Mouse (Mus musculus): ENCODE measurements around the gene Sulf2. TPM values are rescaled to one million over a fixed set of nuclear protein-coding genes. Genes with fewer than 3 reads are reported as not detected.
A peak's percentile ranks its signal among the peaks of the same experiment; 100 is the strongest.

Gene Sulf2
- polyA plus RNA-seq, 1 experiment from 2014 or later: 73.6 TPM

GRCm38 (mm10) chr2:166154749-166155453, 562 bp downstream of the Sulf2 start:
- Histone ChIP-seq H3K36me3 (ENCODE audit: control insufficient read depth, insufficient read depth, low read length) (no peaks in the 10 kb centered on the region), H3K27me3 (replicated peaks; ENCODE audit: control insufficient read depth, insufficient read depth, low read length) (0 out of 2 replicates have a peak, but pooled peaks cover 3% of the 10 kb centered on the region), H3K9me3 (ENCODE audit: control insufficient read depth, low read length) (no peaks in the 10 kb centered on the region), H3K4me1 (ENCODE audit: control insufficient read depth, insufficient read depth, low read depth, low read length) (peaks cover 36% of the 10 kb centered on the region), H3K4me2 (ENCODE audit: low read length) (peak overlapping the region; percentile 88), H3K27ac (ENCODE audit: low read depth, low read length) (peak overlapping the region; percentile 70), H3K9ac (ENCODE audit: low read depth, low read length) (peak overlapping the region; percentile 77), H3K4me3 (ENCODE audit: low read length) (peak overlapping the region; percentile 67)
- peak; percentile 66 for ATAC-seq
- under 1% methylated on average over 58 of the region's 95 CpGs for WGBS

GRCm38 (mm10) chr2:166153891-166154711, 1.4 kb downstream of the Sulf2 start:
- Histone ChIP-seq H3K27me3 (replicated peaks; ENCODE audit: control insufficient read depth, insufficient read depth, low read length) (0 out of 2 replicates have a peak, but pooled peaks cover 3% of the 10 kb centered on the region), H3K36me3 (ENCODE audit: control insufficient read depth, insufficient read depth, low read length) (no peaks in the 10 kb centered on the region), H3K4me2 (ENCODE audit: low read length) (peak overlapping the region; percentile 88), H3K4me3 (ENCODE audit: low read length) (peak overlapping the region; percentile 67), H3K9ac (ENCODE audit: low read depth, low read length) (peak overlapping the region; percentile 77), H3K27ac (ENCODE audit: low read depth, low read length) (peak overlapping the region; percentile 70), H3K9me3 (ENCODE audit: control insufficient read depth, low read length) (no peaks in the 10 kb centered on the region), H3K4me1 (ENCODE audit: control insufficient read depth, insufficient read depth, low read depth, low read length) (peaks cover 36% of the 10 kb centered on the region)
- ATAC-seq: 0 out of 2 replicates have a peak, but pooled peaks have one; percentile 4
- WGBS: under 1% methylated on average over 50 of the region's 51 CpGs

GRCm38 (mm10) chr2:166153399-166153793, 2.1 kb downstream of the Sulf2 start:
- WGBS: 35% methylated on average over 3 of the region's 3 CpGs
- no peaks in the 10 kb centered on the region for H3K36me3 ChIP-seq (ENCODE audit: control insufficient read depth, insufficient read depth, low read length)
- ATAC-seq: no peak
- peak overlapping the region; percentile 88 for H3K4me2 ChIP-seq (ENCODE audit: low read length)
- H3K9ac ChIP-seq (ENCODE audit: low read depth, low read length): peak overlapping the region; percentile 32
- H3K27ac ChIP-seq (ENCODE audit: low read depth, low read length): no peak overlapping the region
- peak overlapping the region; percentile 67 for H3K4me3 ChIP-seq (ENCODE audit: low read length)
- H3K4me1 ChIP-seq (ENCODE audit: control insufficient read depth, insufficient read depth, low read depth, low read length): peaks cover 40% of the 10 kb centered on the region
- 0 out of 2 replicates have a peak, but pooled peaks cover 3% of the 10 kb centered on the region for H3K27me3 ChIP-seq (replicated peaks; ENCODE audit: control insufficient read depth, insufficient read depth, low read length)
- H3K9me3 ChIP-seq (ENCODE audit: control insufficient read depth, low read length): no peaks in the 10 kb centered on the region

GRCm38 (mm10) chr2:166152734-166153398, 2.6 kb downstream of the Sulf2 start:
- H3K4me3 ChIP-seq (ENCODE audit: low read length): peak overlapping the region; percentile 67
- no peaks in the 10 kb centered on the region for H3K9me3 ChIP-seq (ENCODE audit: control insufficient read depth, low read length)
- H3K27me3 ChIP-seq (replicated peaks; ENCODE audit: control insufficient read depth, insufficient read depth, low read length): 0 out of 2 replicates have a peak, but pooled peaks cover 4% of the 10 kb centered on the region
- no peak for ATAC-seq
- no peak overlapping the region for H3K27ac ChIP-seq (ENCODE audit: low read depth, low read length)
- no peak overlapping the region; the same call in 1 of the 2 replicates for H3K9ac ChIP-seq (ENCODE audit: low read depth, low read length)
- H3K4me2 ChIP-seq (ENCODE audit: low read length): peak overlapping the region; percentile 88
- no peaks in the 10 kb centered on the region for H3K36me3 ChIP-seq (ENCODE audit: control insufficient read depth, insufficient read depth, low read length)
- 67% methylated on average over 11 of the region's 11 CpGs for whole genome bisulfite sequencing
- peaks cover 40% of the 10 kb centered on the region for H3K4me1 ChIP-seq (ENCODE audit: control insufficient read depth, insufficient read depth, low read depth, low read length)

GRCm38 (mm10) chr2:166151510-166152473, 3.7 kb downstream of the Sulf2 start:
- H3K4me2 ChIP-seq (ENCODE audit: low read length): peak overlapping the region; percentile 88
- H3K27ac ChIP-seq (ENCODE audit: low read depth, low read length): no peak overlapping the region; the same call in 1 of the 2 replicates
- H3K36me3 ChIP-seq (ENCODE audit: control insufficient read depth, insufficient read depth, low read length): no peaks in the 10 kb centered on the region
- H3K9me3 ChIP-seq (ENCODE audit: control insufficient read depth, low read length): no peaks in the 10 kb centered on the region
- peaks cover 40% of the 10 kb centered on the region for H3K4me1 ChIP-seq (ENCODE audit: control insufficient read depth, insufficient read depth, low read depth, low read length)
- ATAC-seq: peak; percentile 37
- 0 out of 2 replicates have a peak, but pooled peaks cover 3% of the 10 kb centered on the region for H3K27me3 ChIP-seq (replicated peaks; ENCODE audit: control insufficient read depth, insufficient read depth, low read length)
- H3K9ac ChIP-seq (ENCODE audit: low read depth, low read length): peak overlapping the region; percentile 41; the same call in 1 of the 2 replicates
- WGBS: 30% methylated on average over 19 of the region's 19 CpGs
- H3K4me3 ChIP-seq (ENCODE audit: low read length): no peak overlapping the region

- Histone ChIP-seq H3K9ac (ENCODE audit: low read depth, low read length) (no peak overlapping the region), H3K4me2 (ENCODE audit: low read length) (no peak overlapping the region), H3K27me3 (replicated peaks; ENCODE audit: control insufficient read depth, insufficient read depth, low read length) (0 out of 2 replicates have a peak, but pooled peaks cover 3% of the 10 kb centered on the region), H3K4me1 (ENCODE audit: control insufficient read depth, insufficient read depth, low read depth, low read length) (peaks cover 36% of the 10 kb centered on the region), H3K4me3 (ENCODE audit: low read length) (no peak overlapping the region), H3K27ac (ENCODE audit: low read depth, low read length) (no peak overlapping the region), H3K36me3 (ENCODE audit: control insufficient read depth, insufficient read depth, low read length) (no peaks in the 10 kb centered on the region), H3K9me3 (ENCODE audit: control insufficient read depth, low read length) (no peaks in the 10 kb centered on the region)
- ATAC-seq: no peak
- WGBS: 93% methylated on average over 5 of the region's 5 CpGs
Measured at GRCm38 (mm10) chr2:166150584-166150983, 4.9 kb downstream of the Sulf2 start.

- peaks cover 36% of the 10 kb centered on the region for H3K4me1 ChIP-seq (ENCODE audit: control insufficient read depth, insufficient read depth, low read depth, low read length)
- no peak overlapping the region for H3K27ac ChIP-seq (ENCODE audit: low read depth, low read length)
- no peak for ATAC-seq
- no peak overlapping the region for H3K9ac ChIP-seq (ENCODE audit: low read depth, low read length)
- no peak overlapping the region for H3K4me2 ChIP-seq (ENCODE audit: low read length)
- whole genome bisulfite sequencing: 78% methylated on average over 8 of the region's 8 CpGs
- no peaks in the 10 kb centered on the region for H3K36me3 ChIP-seq (ENCODE audit: control insufficient read depth, insufficient read depth, low read length)
- H3K27me3 ChIP-seq (replicated peaks; ENCODE audit: control insufficient read depth, insufficient read depth, low read length): 0 out of 2 replicates have a peak, but pooled peaks cover 3% of the 10 kb centered on the region
- H3K9me3 ChIP-seq (ENCODE audit: control insufficient read depth, low read length): no peaks in the 10 kb centered on the region
- no peak overlapping the region for H3K4me3 ChIP-seq (ENCODE audit: low read length)
Measured at GRCm38 (mm10) chr2:166149482-166149881, 6.0 kb downstream of the Sulf2 start.

GRCm38 (mm10) chr2:166148672-166149332, 6.7 kb downstream of the Sulf2 start:
- Histone ChIP-seq H3K4me1 (ENCODE audit: control insufficient read depth, insufficient read depth, low read depth, low read length) (peaks cover 33% of the 10 kb centered on the region), H3K36me3 (ENCODE audit: control insufficient read depth, insufficient read depth, low read length) (no peaks in the 10 kb centered on the region), H3K27ac (ENCODE audit: low read depth, low read length) (no peak overlapping the region), H3K4me2 (ENCODE audit: low read length) (no peak overlapping the region), H3K4me3 (ENCODE audit: low read length) (no peak overlapping the region), H3K9me3 (ENCODE audit: control insufficient read depth, low read length) (no peaks in the 10 kb centered on the region), H3K9ac (ENCODE audit: low read depth, low read length) (no peak overlapping the region), H3K27me3 (replicated peaks; ENCODE audit: control insufficient read depth, insufficient read depth, low read length) (0 out of 2 replicates have a peak, but pooled peaks cover 3% of the 10 kb centered on the region)
- WGBS: 53% methylated on average over 13 of the region's 13 CpGs
- no peak for ATAC-seq

Measured in hindbrain, embryonic 16.5 days (tissue).